15 mouse cellular contexts compared by ENCODE assay signal in genomic region chr9:51736750-51737368, GRCm38 (mm10). TPM values are rescaled to one million over a fixed set of nuclear protein-coding genes. Genes with fewer than 3 reads are reported as not detected.
DNase-seq lines count a peak whose midpoint lies in the region; ATAC-seq and TF ChIP-seq lines count a peak whose summit lies in the region.
"Had no signal": no experiment of that assay in that cellular context is flagged by ENCODE, and none has a peak within 500 bp of the region (broad histone marks: within the 10 kb centered on the region; RNA-seq: fewer than 3 reads in every experiment).

No protein-coding gene starts in this region.

- H3K9me3 ChIP-seq in forebrain, embryonic 13.5 days (replicated peaks): no peaks in the 10 kb centered on the region
- no peaks in the 10 kb centered on the region for H3K9me3 ChIP-seq in forebrain, embryonic 12.5 days
- H3K9me3 ChIP-seq in intestine, embryonic 16.5 days (ENCODE audit: control insufficient read depth, low read length): no peaks in the 10 kb centered on the region
- H3K9me3 ChIP-seq: G1E; stomach, embryonic 15.5 days had no signal

- TF ChIP-seq CTCF in brain, embryonic 14.5 days (IDR thresholded peaks at IDR 0.05; ENCODE audit: borderline replicate concordance, extremely low read depth, insufficient read depth, insufficient read length): no peak

- WGBS in forebrain, embryonic 13.5 days: 56% methylated on average over 5 of the region's 5 CpGs
- whole genome bisulfite sequencing in forebrain, embryonic 12.5 days: 73% methylated on average over 5 of the region's 5 CpGs
- 72% methylated on average over 5 of the region's 5 CpGs for WGBS in intestine, embryonic 16.5 days

- no peak overlapping the region for H3K4me3 ChIP-seq in forebrain, embryonic 13.5 days
- H3K4me3 ChIP-seq in forebrain, embryonic 12.5 days (replicated peaks): no peak overlapping the region
- H3K4me3 ChIP-seq in intestine, embryonic 16.5 days (ENCODE audit: low read length): no peak overlapping the region
- H3K4me3 ChIP-seq: erythroblast, embryonic 14.5 days; stomach, embryonic 15.5 days had no signal

- H3K9ac ChIP-seq in forebrain, embryonic 13.5 days: no peak overlapping the region
- no peak overlapping the region for H3K9ac ChIP-seq in forebrain, embryonic 12.5 days
- no peak overlapping the region for H3K9ac ChIP-seq in intestine, embryonic 16.5 days (ENCODE audit: low read depth, low read length)
- H3K9ac ChIP-seq: stomach, embryonic 15.5 days had no signal

- peaks cover 27% of the 10 kb centered on the region for H3K4me1 ChIP-seq in forebrain, embryonic 13.5 days
- H3K4me1 ChIP-seq in forebrain, embryonic 12.5 days: peaks cover 15% of the 10 kb centered on the region
- H3K4me1 ChIP-seq in intestine, embryonic 16.5 days (ENCODE audit: control insufficient read depth, insufficient read depth, low read length): 0 out of 2 replicates have a peak, but pooled peaks cover 5% of the 10 kb centered on the region
- H3K4me1 ChIP-seq: stomach, embryonic 15.5 days had no signal

- peak; percentile 49 for DNase-seq in left cerebral cortex, postnatal 4 days
- DNase-seq in left cerebral cortex, adult 18-20 months (ENCODE audit: low spot score in 2 of 2): no peak
- peak; percentile 86 for DNase-seq in brain, embryonic 14.5 days (ENCODE audit: low read depth)
- DNase-seq in layer of hippocampus, adult 9-11 months: peak; percentile 62
- DNase-seq in thymus, adult 18-20 months: no peak
- DNase-seq: B cell, adult 2 months; gastrocnemius, postnatal 36 days had no signal

- H3K27ac ChIP-seq in forebrain, embryonic 13.5 days: no peak overlapping the region
- no peak overlapping the region for H3K27ac ChIP-seq in forebrain, embryonic 12.5 days
- H3K27ac ChIP-seq in intestine, embryonic 16.5 days (ENCODE audit: low read length): no peak overlapping the region
- H3K27ac ChIP-seq: stomach, embryonic 15.5 days had no signal

- H3K36me3 ChIP-seq in forebrain, embryonic 13.5 days (ENCODE audit: poor library complexity, severe bottlenecking): no peaks in the 10 kb centered on the region
- no peaks in the 10 kb centered on the region for H3K36me3 ChIP-seq in forebrain, embryonic 12.5 days (replicated peaks)
- no peaks in the 10 kb centered on the region for H3K36me3 ChIP-seq in intestine, embryonic 16.5 days (ENCODE audit: control insufficient read depth, insufficient read depth, low read length)
- H3K36me3 ChIP-seq: G1E; stomach, embryonic 15.5 days had no signal

- intact Hi-C loops in left cerebral cortex, postnatal 4 days (cut with DNase I): no loop called here

- 0 out of 2 replicates have a peak, but pooled peaks cover 4% of the 10 kb centered on the region for H3K27me3 ChIP-seq in forebrain, embryonic 13.5 days
- no peaks in the 10 kb centered on the region for H3K27me3 ChIP-seq in forebrain, embryonic 12.5 days
- no peaks in the 10 kb centered on the region for H3K27me3 ChIP-seq in intestine, embryonic 16.5 days (replicated peaks; ENCODE audit: control insufficient read depth, insufficient read depth, low read length)
- H3K27me3 ChIP-seq: stomach, embryonic 15.5 days had no signal

- no peak overlapping the region; the same call in 1 of the 2 replicates for H3K4me2 ChIP-seq in forebrain, embryonic 13.5 days
- H3K4me2 ChIP-seq in forebrain, embryonic 12.5 days: no peak overlapping the region
- no peak overlapping the region for H3K4me2 ChIP-seq in intestine, embryonic 16.5 days (ENCODE audit: low read depth, low read length)
- H3K4me2 ChIP-seq: stomach, embryonic 15.5 days had no signal

- ATAC-seq in forebrain, embryonic 13.5 days: peak; percentile 51; the same call in 1 of the 2 replicates
- ATAC-seq in forebrain, embryonic 12.5 days (ENCODE audit: low FRiP score): no peak
- no peak for ATAC-seq in intestine, embryonic 16.5 days

- TF ChIP-seq POLR2A in brain, embryonic 14.5 days (IDR thresholded peaks at IDR 0.05; ENCODE audit: borderline replicate concordance, extremely low read depth, insufficient read depth, insufficient read length, poor library complexity, severe bottlenecking): no peak

RNA-seq across cellular contexts. Expression of gene Arhgap20, which starts 28.3 kb away (rescaled TPM):
- polyA plus RNA-seq in forebrain, embryonic 13.5 days (2015; fragmentation: Nextera tagmentation; extraction: Ambion mirVana): 6.2 and 6.3 TPM in 2 replicates
- polyA plus RNA-seq in forebrain, embryonic 12.5 days (2016; fragmentation: Nextera tagmentation; extraction: Ambion mirVana): 5.7 and 6.0 TPM in 2 replicates
- 10 to 100 TPM; 87.2 to 93.1 TPM for total RNA-seq in left cerebral cortex, postnatal 4 days (2021)
- 10 to 100 TPM; 75.6 to 79.5 TPM for total RNA-seq in left cerebral cortex, adult 18-20 months (2021)
- 4.1 and 9.2 TPM in 2 replicates for polyA plus RNA-seq in brain, embryonic 14.5 days (2012; rRNA removed)
- polyA plus RNA-seq in intestine, embryonic 16.5 days (2015; fragmentation: Nextera tagmentation; extraction: Ambion mirVana): 1.7 TPM in 2 replicates
- total RNA-seq: common myeloid progenitor, adult 5-6 weeks; megakaryocyte progenitor cell, adult 5-6 weeks had no signal
- polyA plus RNA-seq: erythroblast, embryonic 14.5 days; G1E had no signal

Comparison
In these comparisons a context has a peak if more than half of its experiments do, and no peak if none do; other contexts are left out.
1. DNase-seq: peak in left cerebral cortex, postnatal 4 days (single experiment), brain, embryonic 14.5 days (single experiment) and layer of hippocampus, adult 9-11 months (single experiment); none in left cerebral cortex, adult 18-20 months (0 of 2) and thymus, adult 18-20 months (0 of 2).